Mouse (Mus musculus): Measurements from ENCODE around the gene Dedd2. TPM values are rescaled to one million over a fixed set of nuclear protein-coding genes. Genes with fewer than 3 reads are reported as not detected.

The Dedd2 gene
- polyA plus RNA-seq, 1 experiment from 2014 or later, result 9.0 TPM

DNA sequence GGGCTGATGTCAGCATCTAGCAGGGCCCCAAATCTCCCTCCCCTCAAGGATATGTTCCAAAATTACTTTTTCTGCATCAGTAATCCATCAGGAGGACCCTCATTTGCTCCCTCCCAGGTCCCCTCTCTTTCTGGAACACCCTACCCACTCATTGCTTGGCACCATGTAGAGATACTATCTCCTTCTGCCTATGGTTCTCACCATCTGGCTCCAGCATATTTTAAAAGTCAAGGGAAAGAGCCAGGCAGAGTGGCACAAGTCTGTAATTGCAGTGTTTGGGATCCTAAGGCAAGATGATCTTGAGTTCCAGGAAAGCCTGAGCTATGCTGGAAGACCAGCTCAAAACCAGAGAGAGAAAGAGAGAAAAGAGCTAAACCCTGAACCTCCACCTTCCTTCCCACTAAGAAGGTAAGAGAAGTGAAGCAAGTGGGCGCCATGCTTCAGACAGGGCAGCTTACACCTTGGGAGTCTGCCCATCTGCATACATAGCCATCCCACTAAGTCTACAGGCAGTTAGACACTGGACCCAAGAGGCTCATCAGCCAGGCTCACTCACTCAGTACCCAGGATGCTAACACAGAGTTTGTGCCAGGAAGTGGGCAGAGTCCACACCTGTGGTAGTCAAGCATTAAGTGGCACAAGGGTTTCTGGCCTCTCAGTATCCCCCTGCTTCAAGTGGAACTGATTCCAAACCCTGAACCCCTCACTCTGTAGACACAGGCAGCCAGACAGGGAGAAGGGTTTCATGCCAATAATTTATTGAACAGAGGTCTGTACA is 7.3 kb upstream of the Dedd2 start:
- Histone ChIP-seq H3K36me3 (ENCODE audit: control insufficient read depth, insufficient read depth, low read length) (peaks cover 92% of the 10 kb centered on the region), H3K4me3 (ENCODE audit: low read depth, low read length) (no peak overlapping the region)
- 78% methylated on average over 1 of the region's 1 CpGs for WGBS

GRCm38 (mm10) chr7:25222275-25222967 is 2.0 kb upstream of the Dedd2 start:
- Histone ChIP-seq H3K9ac (ENCODE audit: low read length) (peak overlapping the region; percentile 54), H3K4me1 (replicated peaks; ENCODE audit: control insufficient read depth, insufficient read depth, low read length) (peaks cover 29% of the 10 kb centered on the region), H3K27me3 (replicated peaks; ENCODE audit: control insufficient read depth, insufficient read depth, low read length) (no peaks in the 10 kb centered on the region), H3K4me2 (ENCODE audit: low read length) (peak overlapping the region; percentile 83), H3K9me3 (ENCODE audit: control insufficient read depth, low read length) (no peaks in the 10 kb centered on the region), H3K36me3 (ENCODE audit: control insufficient read depth, insufficient read depth, low read length) (peaks cover 43% of the 10 kb centered on the region), H3K4me3 (ENCODE audit: low read depth, low read length) (peak overlapping the region; percentile 71), H3K27ac (ENCODE audit: low read depth) (no peak overlapping the region)
- ATAC-seq (replicated peaks; ENCODE audit: low FRiP score, low TSS enrichment, low read depth) (no peak), DNase-seq (ENCODE audit: low spot score) (no peak)
- 82% methylated on average over 10 of the region's 10 CpGs for WGBS

More for the DNA sequence above, 7.3 kb upstream of the Dedd2 start:
- H3K9ac ChIP-seq (ENCODE audit: low read length), result no peak overlapping the region
- H3K4me2 ChIP-seq (ENCODE audit: low read length), result no peak overlapping the region
- no peak for DNase-seq (ENCODE audit: low spot score)
- H3K9me3 ChIP-seq (ENCODE audit: control insufficient read depth, low read length), result no peaks in the 10 kb centered on the region
- no peak for ATAC-seq (replicated peaks; ENCODE audit: low FRiP score, low TSS enrichment, low read depth)
- H3K27me3 ChIP-seq (replicated peaks; ENCODE audit: control insufficient read depth, insufficient read depth, low read length), result no peaks in the 10 kb centered on the region
- H3K4me1 ChIP-seq (replicated peaks; ENCODE audit: control insufficient read depth, insufficient read depth, low read length), result 0 out of 2 replicates have a peak, but pooled peaks cover 3% of the 10 kb centered on the region
- H3K27ac ChIP-seq (ENCODE audit: low read depth), result no peak overlapping the region

DNA sequence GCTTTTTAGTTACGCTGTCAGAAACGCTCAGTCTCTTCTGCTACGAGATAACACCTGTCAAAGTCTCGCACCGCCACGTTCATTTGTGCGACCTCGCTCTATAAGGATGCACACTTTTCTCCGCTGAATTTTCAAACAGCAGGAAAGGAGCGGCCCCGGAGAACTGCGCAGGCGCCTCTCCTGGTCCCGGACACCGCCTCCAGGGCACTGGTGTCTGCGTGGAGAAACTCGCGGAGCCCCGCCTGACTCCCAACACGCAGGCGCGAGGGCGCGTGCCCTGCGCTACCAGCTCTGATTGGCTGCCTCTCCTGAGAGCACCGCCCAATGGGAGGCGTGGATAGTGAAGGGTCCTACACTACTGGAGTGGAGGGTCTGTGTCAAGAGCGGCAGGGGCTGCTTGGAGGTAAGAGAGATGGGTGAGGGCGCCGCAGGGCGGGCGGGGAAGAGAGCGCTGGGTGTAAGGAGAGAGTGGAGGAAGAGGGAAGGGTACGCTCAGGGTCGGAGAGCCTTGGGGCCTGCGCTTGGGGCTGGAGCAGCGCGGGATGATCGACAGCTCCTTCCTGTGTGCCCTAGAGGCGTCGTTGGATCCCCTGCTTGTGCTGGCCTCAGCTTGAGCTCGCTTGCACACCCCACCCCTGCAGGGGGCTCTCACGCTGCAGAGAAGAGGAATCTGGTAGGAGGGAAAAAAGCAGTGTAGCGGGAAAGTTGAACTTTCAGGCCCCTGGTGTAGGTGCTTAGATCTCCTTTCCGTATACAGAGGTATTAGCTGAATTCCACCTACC is 878 bp upstream of the Dedd2 start, which contains the start of gene Zfp526:
Zfp526 (plus strand) TSS at position 324 of the 782 bp plus-strand sequence.
- ATAC-seq (replicated peaks; ENCODE audit: low FRiP score, low TSS enrichment, low read depth), result peak; percentile 94
- Histone ChIP-seq H3K4me3 (ENCODE audit: low read depth, low read length) (peak within 1 kb of the TSS; percentile 72), H3K9ac (ENCODE audit: low read length) (peak within 1 kb of the TSS; percentile 54), H3K27ac (ENCODE audit: low read depth) (peak within 1 kb of the TSS; percentile 68), H3K27me3 (replicated peaks; ENCODE audit: control insufficient read depth, insufficient read depth, low read length) (no peaks in the 10 kb centered on the region), H3K4me2 (ENCODE audit: low read length) (peak within 1 kb of the TSS; percentile 83), H3K4me1 (replicated peaks; ENCODE audit: control insufficient read depth, insufficient read depth, low read length) (peaks cover 29% of the 10 kb centered on the region), H3K9me3 (ENCODE audit: control insufficient read depth, low read length) (no peaks in the 10 kb centered on the region), H3K36me3 (ENCODE audit: control insufficient read depth, insufficient read depth, low read length) (peaks cover 32% of the 10 kb centered on the region)
- under 1% methylated on average over 42 of the region's 45 CpGs for WGBS
- peak; percentile 96 for DNase-seq (ENCODE audit: low spot score)

GRCm38 (mm10) chr7:25219756-25220456 is 509 bp downstream of the Dedd2 start:
- DNase-seq (ENCODE audit: low spot score), result peak; percentile 93
- Histone ChIP-seq H3K4me3 (ENCODE audit: low read depth, low read length) (peak overlapping the region; percentile 72), H3K36me3 (ENCODE audit: control insufficient read depth, insufficient read depth, low read length) (peaks cover 23% of the 10 kb centered on the region), H3K9me3 (ENCODE audit: control insufficient read depth, low read length) (no peaks in the 10 kb centered on the region), H3K27me3 (replicated peaks; ENCODE audit: control insufficient read depth, insufficient read depth, low read length) (no peaks in the 10 kb centered on the region), H3K4me1 (replicated peaks; ENCODE audit: control insufficient read depth, insufficient read depth, low read length) (peaks cover 29% of the 10 kb centered on the region), H3K27ac (ENCODE audit: low read depth) (peak overlapping the region; percentile 80; the same call in 1 of the 2 replicates), H3K4me2 (ENCODE audit: low read length) (peak overlapping the region; percentile 83), H3K9ac (ENCODE audit: low read length) (peak overlapping the region; percentile 63)
- 4% methylated on average over 31 of the region's 31 CpGs for WGBS
- peak; percentile 63 for ATAC-seq (replicated peaks; ENCODE audit: low FRiP score, low TSS enrichment, low read depth)

DNA sequence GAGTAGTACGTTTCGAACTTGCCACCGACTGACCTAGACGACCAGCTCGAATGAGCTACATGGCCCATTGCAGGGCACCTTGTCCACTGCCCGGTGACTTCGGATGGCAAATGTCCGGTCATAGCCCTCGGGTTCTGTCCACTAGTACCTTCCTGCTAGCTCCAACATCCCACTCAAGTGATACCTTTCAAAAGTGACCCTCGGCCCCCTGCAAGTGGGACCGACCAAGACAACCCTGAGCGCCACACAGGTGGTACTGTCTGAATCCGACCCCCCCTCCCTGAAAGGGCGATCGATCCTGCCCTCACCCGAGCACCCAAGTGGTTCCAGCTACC is 1.0 kb downstream of the Dedd2 start:
- peaks cover 19% of the 10 kb centered on the region for H3K36me3 ChIP-seq (ENCODE audit: control insufficient read depth, insufficient read depth, low read length)
- under 1% methylated on average over 16 of the region's 16 CpGs for WGBS
- ATAC-seq (replicated peaks; ENCODE audit: low FRiP score, low TSS enrichment, low read depth), result peak; percentile 30
- DNase-seq (ENCODE audit: low spot score), result no peak
- peak overlapping the region; percentile 80 for H3K27ac ChIP-seq (ENCODE audit: low read depth)
- no peaks in the 10 kb centered on the region for H3K9me3 ChIP-seq (ENCODE audit: control insufficient read depth, low read length)
- H3K9ac ChIP-seq (ENCODE audit: low read length), result peak overlapping the region; percentile 63
- peak overlapping the region; percentile 83 for H3K4me2 ChIP-seq (ENCODE audit: low read length)
- H3K27me3 ChIP-seq (replicated peaks; ENCODE audit: control insufficient read depth, insufficient read depth, low read length), result no peaks in the 10 kb centered on the region
- peaks cover 29% of the 10 kb centered on the region for H3K4me1 ChIP-seq (replicated peaks; ENCODE audit: control insufficient read depth, insufficient read depth, low read length)
- H3K4me3 ChIP-seq (ENCODE audit: low read depth, low read length), result peak overlapping the region; percentile 72

- peak overlapping the region; percentile 83 for H3K4me2 ChIP-seq (ENCODE audit: low read length)
- peak; percentile 87 for DNase-seq (ENCODE audit: low spot score)
- peaks cover 29% of the 10 kb centered on the region for H3K4me1 ChIP-seq (replicated peaks; ENCODE audit: control insufficient read depth, insufficient read depth, low read length)
- WGBS, result under 1% methylated on average over 53 of the region's 53 CpGs
- peak overlapping the region; percentile 80 for H3K27ac ChIP-seq (ENCODE audit: low read depth)
- H3K36me3 ChIP-seq (ENCODE audit: control insufficient read depth, insufficient read depth, low read length), result peaks cover 13% of the 10 kb centered on the region; the same call in 1 of the 2 replicates
- ATAC-seq (replicated peaks; ENCODE audit: low FRiP score, low TSS enrichment, low read depth), result peak; percentile 42
- H3K27me3 ChIP-seq (replicated peaks; ENCODE audit: control insufficient read depth, insufficient read depth, low read length), result no peaks in the 10 kb centered on the region
- H3K9ac ChIP-seq (ENCODE audit: low read length), result peak overlapping the region; percentile 63
- peak overlapping the region; percentile 72 for H3K4me3 ChIP-seq (ENCODE audit: low read depth, low read length)
- no peaks in the 10 kb centered on the region for H3K9me3 ChIP-seq (ENCODE audit: control insufficient read depth, low read length)
Measured at GRCm38 (mm10) chr7:25218705-25219415, 1.6 kb downstream of the Dedd2 start.

GRCm38 (mm10) chr7:25217653-25218395 is 2.6 kb downstream of the Dedd2 start:
- H3K27ac ChIP-seq (ENCODE audit: low read depth), result no peak overlapping the region
- no peak for DNase-seq (ENCODE audit: low spot score)

More at GRCm38 (mm10) chr7:25217653-25218395, 2.6 kb downstream of the Dedd2 start:
- peaks cover 28% of the 10 kb centered on the region for H3K4me1 ChIP-seq (replicated peaks; ENCODE audit: control insufficient read depth, insufficient read depth, low read length)
- H3K36me3 ChIP-seq (ENCODE audit: control insufficient read depth, insufficient read depth, low read length), result peaks cover 5% of the 10 kb centered on the region; the same call in 1 of the 2 replicates
- no peak overlapping the region for H3K9ac ChIP-seq (ENCODE audit: low read length)
- no peaks in the 10 kb centered on the region for H3K27me3 ChIP-seq (replicated peaks; ENCODE audit: control insufficient read depth, insufficient read depth, low read length)
- ATAC-seq (replicated peaks; ENCODE audit: low FRiP score, low TSS enrichment, low read depth), result no peak
- 72% methylated on average over 12 of the region's 12 CpGs for WGBS
- H3K9me3 ChIP-seq (ENCODE audit: control insufficient read depth, low read length), result no peaks in the 10 kb centered on the region
- peak overlapping the region; percentile 4; the same call in 1 of the 2 replicates for H3K4me3 ChIP-seq (ENCODE audit: low read depth, low read length)
- H3K4me2 ChIP-seq (ENCODE audit: low read length), result peak overlapping the region; percentile 83
